Mouse (Mus musculus): ENCODE measurements around the gene Ces3a. TPM values are rescaled to one million over a fixed set of nuclear protein-coding genes. Genes with fewer than 3 reads are reported as not detected.
"Not testable (repeated sequence)": the region's sequence is repeated elsewhere in the genome, so short reads cannot be mapped to it uniquely, and the experiment has no call there.

Ces3a gene
- total RNA-seq (2014; fragmentation: Nextera tagmentation) (not detected in 2 replicates), total RNA-seq (2017) (not detected in 2 replicates)

- no peak for ATAC-seq (replicated peaks; ENCODE audit: poor library complexity, severe bottlenecking)
Measured at GRCm38 (mm10) chr8:105048371-105048854, at the start of gene Ces3a. TSS of gene Ces3a (plus strand) at chr8:105048601.

GRCm38 (mm10) chr8:104999183-104999582, 49.2 kb upstream of the Ces3a start:
- no peak for ATAC-seq (replicated peaks; ENCODE audit: poor library complexity, severe bottlenecking)

- no peak for ATAC-seq (replicated peaks; ENCODE audit: poor library complexity, severe bottlenecking)
Measured at GRCm38 (mm10) chr8:105000586-105000985, 47.8 kb upstream of the Ces3a start, which contains the start of gene Ces2h. TSS of gene Ces2h (plus strand) at chr8:105000853.

- no peak for ATAC-seq (replicated peaks; ENCODE audit: poor library complexity, severe bottlenecking)
Measured at GRCm38 (mm10) chr8:105010000-105010399, 38.4 kb upstream of the Ces3a start.

- ATAC-seq (replicated peaks; ENCODE audit: poor library complexity, severe bottlenecking): no peak
Measured at GRCm38 (mm10) chr8:105011136-105011535, 37.3 kb upstream of the Ces3a start.

- no peak for ATAC-seq (replicated peaks; ENCODE audit: poor library complexity, severe bottlenecking)
Measured at GRCm38 (mm10) chr8:105014391-105014790, 34.0 kb upstream of the Ces3a start.

- ATAC-seq (replicated peaks; ENCODE audit: poor library complexity, severe bottlenecking): no peak
Measured at GRCm38 (mm10) chr8:105021954-105022353, 26.4 kb upstream of the Ces3a start.

GRCm38 (mm10) chr8:105023087-105023486, 25.3 kb upstream of the Ces3a start:
- ATAC-seq (replicated peaks; ENCODE audit: poor library complexity, severe bottlenecking): no peak

GRCm38 (mm10) chr8:105025050-105025449, 23.4 kb upstream of the Ces3a start:
- peak; percentile 52; the same call in 1 of the 2 replicates for ATAC-seq (replicated peaks; ENCODE audit: poor library complexity, severe bottlenecking)

GRCm38 (mm10) chr8:105043510-105043909, 4.9 kb upstream of the Ces3a start:
- ATAC-seq (replicated peaks; ENCODE audit: poor library complexity, severe bottlenecking): no peak

- no peak for ATAC-seq (replicated peaks; ENCODE audit: poor library complexity, severe bottlenecking)
Measured at GRCm38 (mm10) chr8:105045824-105046401, 2.5 kb upstream of the Ces3a start.

- no peak for ATAC-seq (replicated peaks; ENCODE audit: poor library complexity, severe bottlenecking)
Measured at GRCm38 (mm10) chr8:105056211-105056610, 7.8 kb downstream of the Ces3a start.

- ATAC-seq (replicated peaks; ENCODE audit: poor library complexity, severe bottlenecking): no peak
Measured at GRCm38 (mm10) chr8:105060056-105060455, 11.7 kb downstream of the Ces3a start.

GRCm38 (mm10) chr8:105066761-105067160, 18.4 kb downstream of the Ces3a start:
- peak; percentile 73 for ATAC-seq (replicated peaks; ENCODE audit: poor library complexity, severe bottlenecking)

- not testable (repeated sequence) for ATAC-seq (replicated peaks; ENCODE audit: poor library complexity, severe bottlenecking)
Measured at GRCm38 (mm10) chr8:105067905-105068304, 19.5 kb downstream of the Ces3a start.

- no peak for ATAC-seq (replicated peaks; ENCODE audit: poor library complexity, severe bottlenecking)
Measured at GRCm38 (mm10) chr8:105068971-105069370, 20.6 kb downstream of the Ces3a start.

- no peak for ATAC-seq (replicated peaks; ENCODE audit: poor library complexity, severe bottlenecking)
Measured at GRCm38 (mm10) chr8:105076601-105077000, 28.2 kb downstream of the Ces3a start.

- no peak for ATAC-seq (replicated peaks; ENCODE audit: poor library complexity, severe bottlenecking)
Measured at GRCm38 (mm10) chr8:105077071-105077470, 28.7 kb downstream of the Ces3a start.

- no peak for ATAC-seq (replicated peaks; ENCODE audit: poor library complexity, severe bottlenecking)
Measured at GRCm38 (mm10) chr8:105078591-105078990, 30.2 kb downstream of the Ces3a start.

GRCm38 (mm10) chr8:105080814-105081336, 32.5 kb downstream of the Ces3a start:
- no peak for ATAC-seq (replicated peaks; ENCODE audit: poor library complexity, severe bottlenecking)

- no peak for ATAC-seq (replicated peaks; ENCODE audit: poor library complexity, severe bottlenecking)
Measured at GRCm38 (mm10) chr8:105083449-105084050, 35.1 kb downstream of the Ces3a start, which contains the start of gene Ces3b. TSS of gene Ces3b (plus strand) at chr8:105083753.

All from granulocyte monocyte progenitor cell, adult 5-6 weeks (primary cell).